Mouse (Mus musculus) gastrocnemius, adult 2 months (tissue): ENCODE results near the gene Zscan2. TPM values are rescaled to one million over a fixed set of nuclear protein-coding genes. Genes with fewer than 3 reads are reported as not detected.

Experiments
- DNase-seq: peaks from one replicate; pipeline ENCODE4 v3.0.0; 2022
- H3K27ac ChIP-seq: fragments of 200-600 bp; 2 replicates; pipeline ENCODE4 v1.8.1; 2022; ENCODE audit warnings: mild to moderate bottlenecking
- H3K4me3 ChIP-seq: fragments of 200-600 bp; 2 replicates; pipeline ENCODE4 v1.8.1; 2022; ENCODE audit warnings: mild to moderate bottlenecking, moderate library complexity
- CTCF ChIP-seq: fragments of 200-600 bp; IDR thresholded peaks from 2 replicates; pipeline ENCODE4 v1.8.1; 2022; ENCODE audit warnings: antibody characterized with exemption, mild to moderate bottlenecking, moderate library complexity
- intact Hi-C: fragments of 180-260 bp; cut with DNase I; formaldehyde crosslinking; loops from one replicate; pipeline ENCODE4 v1.15.1; 2025
- total RNA-seq, 2 experiments: library from RNA; stranded (reverse); gene quantifications; 2 replicates each; pipeline ENCODE4 v1.2.3; 2021

The Zscan2 gene
- total RNA-seq, 2 experiments from 2014 or later, result 1.3 to 1.7 TPM

DNA sequence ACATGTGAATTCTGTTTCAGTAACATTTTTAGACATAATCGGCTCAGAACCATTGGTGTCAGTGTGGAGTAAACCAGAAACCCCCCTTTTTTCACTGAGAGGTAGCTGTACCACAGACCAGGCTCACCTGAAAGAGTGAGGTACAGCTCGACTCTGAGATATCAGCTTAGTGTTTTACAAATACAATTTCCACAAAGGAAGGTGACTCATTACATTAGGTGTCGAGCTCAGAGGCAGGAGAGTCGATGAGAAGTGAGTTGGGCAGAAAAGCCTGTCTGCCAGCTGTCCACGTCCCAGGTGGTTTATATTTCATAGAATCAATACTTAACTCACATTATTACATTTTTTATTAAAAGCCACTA, 58.9 kb downstream of the Zscan2 start:
- Histone ChIP-seq H3K4me3 (no peak overlapping the region), H3K27ac (no peak overlapping the region)
- no peak for DNase-seq
- TF ChIP-seq CTCF, result no peak
- intact Hi-C loops, result no loop called here

DNA sequence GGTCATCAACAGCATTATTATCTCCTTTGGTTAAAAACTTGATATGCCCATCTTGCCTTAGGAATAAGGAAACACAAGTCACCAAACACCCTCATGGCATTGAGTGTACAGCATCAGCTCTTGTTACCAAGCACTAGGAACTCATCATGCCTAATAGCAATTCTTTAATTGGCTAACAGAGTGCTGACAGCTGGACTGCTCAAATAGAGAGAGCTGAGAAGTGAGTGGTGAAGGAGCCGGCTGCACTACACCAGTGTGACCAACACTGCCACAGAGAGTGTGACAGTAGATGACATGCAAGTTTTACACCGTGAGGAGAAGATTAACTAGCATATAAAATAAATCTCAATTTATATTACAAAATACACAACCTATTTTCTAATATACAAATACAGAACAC, 62.4 kb downstream of the Zscan2 start:
- Histone ChIP-seq H3K4me3 (no peak overlapping the region), H3K27ac (no peak overlapping the region)
- no peak for TF ChIP-seq CTCF
- intact Hi-C loops, result no loop called here
- no peak for DNase-seq

Other genes starting within 250 kb of the Zscan2 start
- 10 to 100 TPM; 12.0 to 13.1 TPM for gene Crtc3, start 172.0 kb upstream of the Zscan2 start, total RNA-seq
- 10 to 100 TPM; 14.8 to 16.0 TPM for gene Iqgap1, start 34.9 kb upstream of the Zscan2 start, total RNA-seq
- gene Wdr73, start 40.3 kb downstream of the Zscan2 start, total RNA-seq, result 1 to 10 TPM; 2.9 to 3.7 TPM
- 1 to 10 TPM; 3.6 to 4.0 TPM for gene Nmb, start 44.2 kb downstream of the Zscan2 start, total RNA-seq
- gene Sec11a, start 86.9 kb downstream of the Zscan2 start, total RNA-seq, result 10 to 100 TPM; 21.4 to 31.5 TPM
- gene Zfp592, start 132.8 kb downstream of the Zscan2 start, total RNA-seq, result 10 to 100 TPM; 11.6 to 20.1 TPM
- gene Alpk3, start 196.7 kb downstream of the Zscan2 start, total RNA-seq, result 100 to 1,000 TPM; 238 to 380 TPM